Mouse (Mus musculus) olfactory bulb, adult 2 months (tissue): ENCODE results near the gene Dync1i1.

Source experiments
- CTCF ChIP-seq: fragments of 200-500 bp; IDR thresholded peaks from 2 replicates; pipeline ENCODE4 v1.5.1; 2012; ENCODE audit warnings: low read depth, mild to moderate bottlenecking, low read length, moderate library complexity; ENCODE audit not compliant: insufficient read depth
- POLR2A ChIP-seq: fragments of 200-500 bp; IDR thresholded peaks from 2 replicates; pipeline ENCODE4 v1.6.1; 2012; ENCODE audit warnings: mild to moderate bottlenecking, low read depth, low read length, moderate library complexity; ENCODE audit not compliant: insufficient read depth

DNA sequence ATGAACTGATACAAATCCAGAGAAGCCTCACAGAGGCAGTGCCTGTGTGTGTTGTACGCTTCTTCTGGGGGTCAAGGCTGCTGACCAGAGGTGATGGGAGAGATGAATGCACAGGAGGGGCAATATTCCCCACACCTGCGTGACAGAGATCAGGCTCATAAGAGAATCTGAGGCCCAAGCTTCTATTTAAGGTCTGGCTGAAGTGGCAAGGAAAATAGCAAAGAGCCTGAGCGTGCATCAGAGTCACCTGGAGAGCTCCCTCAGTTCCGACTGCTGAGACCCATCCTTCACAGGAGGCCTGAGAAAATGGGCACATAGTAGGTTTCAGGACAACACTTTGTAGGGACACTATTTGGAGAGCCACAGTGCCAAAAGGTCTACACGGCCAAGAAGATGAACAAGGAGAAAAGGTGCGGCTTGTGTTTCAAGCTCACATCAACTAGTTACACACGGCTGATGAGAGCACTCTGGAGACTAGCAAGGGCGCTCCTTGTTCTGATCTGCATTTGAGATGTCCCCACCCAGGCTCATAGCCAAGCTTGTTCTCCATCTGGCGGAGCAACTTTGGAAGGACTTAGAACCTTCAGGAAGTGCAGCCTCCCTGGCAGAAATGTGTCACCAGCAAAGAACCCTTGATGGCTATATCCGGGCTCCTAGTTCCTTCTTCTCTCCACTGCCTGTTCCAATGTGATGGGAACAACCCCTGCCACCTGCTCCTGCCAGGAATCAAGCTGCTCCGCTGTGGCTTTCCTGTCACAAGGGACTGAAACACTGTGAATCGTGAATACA, 128.8 kb downstream of the Dync1i1 start:
- TF ChIP-seq POLR2A, result no peak
- no peak for TF ChIP-seq CTCF
